Mouse (Mus musculus): Measurements from ENCODE around the gene Hba-a2. TPM values are rescaled to one million over a fixed set of nuclear protein-coding genes. Genes with fewer than 3 reads are reported as not detected.

Hba-a2 gene
- total RNA-seq, 4 experiments from 2014 or later, result 122 to 263 (median 165) TPM

DNA sequence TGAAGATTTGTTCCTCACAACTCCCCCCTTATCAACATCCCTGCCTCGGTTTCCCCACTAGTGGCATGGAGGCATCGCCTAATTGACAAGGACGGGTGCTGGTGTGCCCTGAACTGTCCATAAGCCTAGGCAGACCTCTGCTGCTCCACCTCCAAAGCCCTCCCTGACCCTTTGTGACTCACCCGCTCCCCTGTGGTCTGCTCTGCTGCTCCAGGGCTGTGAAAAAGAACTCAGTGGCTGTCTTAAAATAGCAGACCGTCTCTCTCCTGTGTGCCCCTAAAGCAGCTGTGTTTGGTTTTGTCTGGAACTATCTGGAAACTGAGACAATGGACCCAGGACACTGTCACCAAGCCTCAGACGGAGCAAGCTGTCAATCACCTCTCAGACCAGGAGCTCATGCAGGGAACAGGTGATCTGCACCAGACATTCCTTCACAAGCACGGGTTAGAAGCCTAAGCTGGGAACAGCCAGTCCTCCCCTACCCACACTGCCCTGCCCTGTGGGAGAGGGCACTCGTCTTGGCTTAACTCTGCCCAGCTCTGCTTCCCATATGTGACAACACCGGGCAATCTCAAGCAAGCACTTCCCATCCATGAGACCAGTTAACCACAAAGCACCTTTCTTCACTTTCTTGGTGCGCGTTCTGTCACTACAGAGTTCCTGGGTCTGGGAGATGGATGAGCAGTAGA is 24.4 kb downstream of the Hba-a2 start:
- DNase-seq (ENCODE audit: low spot score in 2 of 2), result no peak

DNA sequence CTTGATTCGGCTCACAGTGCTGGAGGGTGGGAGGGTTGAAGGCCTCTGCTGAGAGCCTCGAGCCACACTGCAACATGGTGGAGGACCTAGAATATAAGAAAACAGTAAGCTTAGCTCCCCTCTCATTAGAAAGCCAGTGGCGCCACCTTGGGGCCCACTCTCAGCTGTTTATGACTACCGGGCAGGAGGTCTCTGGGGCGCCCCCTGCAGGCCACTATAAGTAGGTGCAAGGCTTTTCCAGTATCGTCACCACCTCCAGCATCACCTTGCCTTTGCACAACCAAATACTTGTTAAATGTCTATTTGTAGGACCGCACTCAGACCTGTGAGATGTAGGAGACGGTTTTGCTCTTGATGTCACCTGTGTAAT is 24.9 kb downstream of the Hba-a2 start:
- peak; percentile 47 to 71 for DNase-seq (ENCODE audit: low spot score in 2 of 2)

DNA sequence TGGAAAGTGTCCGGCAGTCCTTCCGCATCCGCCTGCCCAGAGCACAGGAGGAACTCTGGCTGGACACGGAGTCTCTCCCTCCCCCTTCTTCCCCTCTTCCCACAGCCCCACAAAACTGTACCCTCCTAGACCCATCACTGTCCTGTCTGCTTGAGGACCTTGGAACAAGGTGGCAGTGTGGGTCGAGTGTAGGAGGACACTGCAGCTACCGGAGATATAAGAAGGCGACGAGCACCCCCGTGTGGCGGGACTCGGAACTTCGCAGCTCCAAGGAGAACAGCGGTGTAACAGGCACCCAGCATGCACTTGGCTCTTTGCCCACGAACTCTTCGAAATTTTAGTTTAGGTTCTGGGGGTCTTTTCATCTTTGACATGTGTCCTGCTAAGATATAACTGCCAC is 28.3 kb downstream of the Hba-a2 start:
- DNase-seq (ENCODE audit: low spot score in 2 of 2), result peak; percentile 62 to 89

DNA sequence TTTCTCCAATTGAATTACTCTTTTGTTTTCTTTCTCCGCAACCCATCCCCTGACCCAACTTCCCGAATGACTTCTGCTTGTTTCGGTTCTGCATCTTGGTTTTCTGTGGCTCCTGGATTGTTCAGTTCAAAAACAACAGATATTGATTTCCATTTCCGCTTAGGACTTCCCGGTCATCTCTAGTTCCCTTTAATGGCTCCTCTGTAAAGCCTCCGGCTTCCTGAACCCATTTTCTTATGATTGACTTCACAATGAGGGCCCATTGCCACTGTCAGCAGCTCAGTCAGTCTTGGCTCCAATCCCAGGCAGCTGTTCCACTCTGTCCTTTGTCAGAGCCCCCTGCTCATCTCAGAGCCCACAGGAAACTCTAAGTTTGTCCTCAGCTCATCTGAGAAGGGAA is 34.8 kb downstream of the Hba-a2 start:
- no peak for DNase-seq (ENCODE audit: low spot score in 2 of 2)

DNA sequence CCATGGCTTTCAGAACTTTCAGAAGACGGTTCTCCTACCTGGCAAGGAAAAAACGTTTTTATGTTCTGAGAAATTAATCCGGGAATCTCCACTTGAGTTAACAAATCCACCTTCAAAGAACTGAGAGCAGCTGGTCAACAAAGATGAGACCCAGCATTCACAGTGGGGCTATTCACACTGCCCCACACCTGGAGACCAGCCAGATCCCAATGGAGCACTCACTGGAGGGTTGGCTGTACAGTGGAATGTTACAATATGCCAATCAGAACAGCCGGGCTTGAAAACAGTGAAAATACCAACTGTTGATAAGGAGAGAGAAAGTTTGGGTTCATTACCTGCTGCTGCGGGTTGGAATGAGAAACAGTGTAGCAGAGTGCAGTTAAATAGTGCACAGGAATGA is 35.6 kb downstream of the Hba-a2 start:
- DNase-seq (ENCODE audit: low spot score in 2 of 2), result no peak

DNA sequence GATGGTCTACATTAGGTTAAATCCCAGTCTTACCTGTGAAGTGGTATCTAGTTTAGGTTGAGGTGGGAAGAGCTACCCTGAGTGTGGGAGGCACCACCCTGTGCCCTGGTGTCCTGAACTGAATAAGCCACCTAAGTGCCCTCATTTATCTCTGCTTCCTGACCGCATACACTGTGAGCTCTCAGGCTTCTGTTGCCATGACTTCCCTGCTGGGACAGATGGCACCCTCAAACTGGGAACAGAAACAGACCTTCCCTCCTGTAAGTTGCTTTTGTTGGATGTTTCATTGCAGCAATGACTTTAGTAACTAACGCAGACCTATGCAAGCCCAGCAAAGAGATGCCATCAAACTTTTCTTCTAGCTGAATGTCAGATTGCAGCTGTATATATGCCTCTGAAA is 36.9 kb downstream of the Hba-a2 start:
- DNase-seq (ENCODE audit: low spot score in 2 of 2), result no peak

DNA sequence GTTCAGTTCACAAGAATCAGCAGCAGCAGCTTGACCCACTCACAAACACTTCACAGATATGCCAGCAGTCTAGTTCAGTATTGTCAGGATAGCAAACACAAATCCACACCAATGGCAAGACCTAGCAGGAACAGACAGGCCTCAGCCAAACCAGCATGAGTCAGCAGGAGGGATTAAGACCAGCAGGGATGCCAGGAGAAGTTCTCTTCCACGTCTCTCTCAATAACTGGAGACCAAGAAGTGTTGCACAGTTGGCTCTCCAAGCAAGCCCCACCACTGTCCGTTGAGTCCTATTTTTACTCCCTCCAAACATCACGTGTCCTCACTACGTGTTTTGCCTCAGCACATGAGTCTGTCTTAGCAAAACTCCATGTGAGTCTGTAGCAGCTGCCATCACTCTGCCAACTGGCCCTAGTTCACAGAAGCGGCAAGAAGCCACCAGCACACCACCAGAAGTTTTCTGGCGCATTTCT is 40.2 kb downstream of the Hba-a2 start:
- DNase-seq (ENCODE audit: low spot score in 2 of 2), result peak in 1 of 2 experiments; percentile 1

DNA sequence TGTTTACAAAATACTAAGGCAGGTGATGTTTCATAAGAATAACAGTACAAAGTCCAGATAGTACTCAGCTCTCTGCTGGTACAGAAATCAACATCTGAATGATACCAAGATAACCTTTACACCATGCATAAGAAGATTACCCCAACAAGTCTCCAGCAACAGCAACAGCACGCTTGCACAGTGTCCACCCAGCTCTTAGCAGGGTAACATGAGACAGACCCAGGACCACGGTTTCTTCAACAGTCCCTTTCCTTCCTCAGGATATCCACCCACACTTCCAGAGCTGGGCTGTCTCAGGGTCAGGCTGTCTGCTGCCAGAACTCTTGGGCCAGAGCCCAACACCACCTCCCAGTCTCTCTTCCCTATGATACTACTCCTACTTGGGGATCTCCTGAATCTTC is 42.8 kb downstream of the Hba-a2 start:
- no peak for DNase-seq (ENCODE audit: low spot score in 2 of 2)

DNA sequence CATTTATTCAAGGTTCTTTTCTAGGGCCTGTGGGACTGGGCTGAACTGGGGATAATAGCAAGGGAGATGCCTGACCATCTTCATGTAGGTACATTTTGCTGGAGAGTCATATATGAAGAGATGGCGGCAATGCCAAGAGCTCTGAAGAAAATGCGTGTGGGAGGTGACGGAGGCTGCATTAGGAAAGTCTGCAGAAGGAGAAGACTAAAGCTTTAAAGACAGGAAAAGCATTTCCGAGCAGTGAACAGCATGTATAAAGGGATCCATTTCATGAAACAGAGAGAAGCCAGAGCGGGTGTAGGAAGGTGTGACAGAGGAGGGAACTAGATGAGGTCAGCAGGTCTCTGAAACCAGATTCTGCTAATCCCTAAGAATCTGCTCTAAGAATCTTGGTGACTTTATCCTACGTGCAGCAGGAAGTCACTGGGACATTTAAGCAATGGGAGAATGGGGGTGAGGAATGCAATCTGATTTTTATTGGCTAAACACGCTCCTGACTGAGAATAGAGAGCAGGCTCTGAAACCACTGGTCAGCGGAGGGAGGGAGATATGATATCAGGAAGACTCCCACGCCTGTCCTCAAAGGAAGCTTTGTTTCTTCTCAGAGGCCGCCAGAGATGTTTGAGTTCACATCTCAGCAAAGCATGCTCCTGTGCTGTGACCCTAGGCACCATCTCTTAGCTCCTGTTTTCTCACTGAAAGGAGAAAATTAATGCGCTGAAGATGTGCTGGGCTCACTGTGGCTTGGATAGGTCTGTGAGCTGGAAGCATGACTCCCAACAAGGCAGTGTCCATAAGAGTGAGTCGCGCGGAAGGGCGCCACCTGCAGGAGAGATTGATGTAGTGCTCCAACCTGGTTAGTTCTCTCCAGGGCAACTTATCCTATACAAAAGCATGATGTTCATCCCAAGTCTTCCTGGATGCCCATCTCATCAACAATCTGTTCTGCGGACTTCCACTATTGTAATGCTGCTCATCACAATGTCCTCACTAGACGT is 44.5 kb downstream of the Hba-a2 start:
- peak in 1 of 2 experiments; percentile 1 for DNase-seq (ENCODE audit: low spot score in 2 of 2)

DNA sequence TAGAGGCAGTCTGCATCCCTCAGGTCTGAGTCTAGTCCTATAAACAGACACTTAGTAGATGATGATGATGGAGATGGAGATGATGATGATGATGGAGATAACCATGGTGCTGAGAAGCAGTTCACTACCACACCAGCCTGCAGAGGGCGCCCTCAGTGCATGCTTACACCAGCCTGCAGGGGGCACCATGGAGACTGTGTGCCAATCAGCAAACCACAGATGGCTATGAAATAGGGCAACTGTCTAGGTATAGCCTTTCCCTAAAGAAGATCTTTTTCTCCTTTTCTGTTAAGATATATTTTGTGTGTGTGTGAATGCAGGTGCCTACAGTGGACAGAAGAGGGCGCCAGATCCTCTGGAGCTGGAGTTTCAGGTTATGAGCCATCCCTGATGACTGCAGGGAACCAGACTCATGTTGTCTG is 46.5 kb downstream of the Hba-a2 start:
- no peak for DNase-seq (ENCODE audit: low spot score in 2 of 2)

DNA sequence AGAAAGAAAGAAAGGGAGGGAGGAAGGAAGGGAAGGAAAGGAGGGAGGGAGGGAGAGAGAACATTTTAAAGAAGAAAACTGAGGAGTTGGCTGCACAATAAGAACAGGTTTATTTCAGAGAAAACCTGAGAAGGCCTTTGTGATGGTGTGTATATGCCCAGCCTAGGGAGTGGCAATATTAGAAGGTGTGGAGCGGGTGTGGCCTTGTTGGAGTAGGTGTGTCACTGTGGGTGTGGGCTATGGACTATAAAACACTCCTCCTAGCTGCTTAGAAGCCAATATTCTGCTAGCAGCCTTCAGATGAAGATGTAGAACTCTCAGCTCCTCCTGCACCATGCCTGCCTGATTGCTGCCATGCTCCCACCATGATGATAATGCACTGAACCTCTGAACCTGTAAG is 47.1 kb downstream of the Hba-a2 start:
- no peak for DNase-seq (ENCODE audit: low spot score in 2 of 2)

DNA sequence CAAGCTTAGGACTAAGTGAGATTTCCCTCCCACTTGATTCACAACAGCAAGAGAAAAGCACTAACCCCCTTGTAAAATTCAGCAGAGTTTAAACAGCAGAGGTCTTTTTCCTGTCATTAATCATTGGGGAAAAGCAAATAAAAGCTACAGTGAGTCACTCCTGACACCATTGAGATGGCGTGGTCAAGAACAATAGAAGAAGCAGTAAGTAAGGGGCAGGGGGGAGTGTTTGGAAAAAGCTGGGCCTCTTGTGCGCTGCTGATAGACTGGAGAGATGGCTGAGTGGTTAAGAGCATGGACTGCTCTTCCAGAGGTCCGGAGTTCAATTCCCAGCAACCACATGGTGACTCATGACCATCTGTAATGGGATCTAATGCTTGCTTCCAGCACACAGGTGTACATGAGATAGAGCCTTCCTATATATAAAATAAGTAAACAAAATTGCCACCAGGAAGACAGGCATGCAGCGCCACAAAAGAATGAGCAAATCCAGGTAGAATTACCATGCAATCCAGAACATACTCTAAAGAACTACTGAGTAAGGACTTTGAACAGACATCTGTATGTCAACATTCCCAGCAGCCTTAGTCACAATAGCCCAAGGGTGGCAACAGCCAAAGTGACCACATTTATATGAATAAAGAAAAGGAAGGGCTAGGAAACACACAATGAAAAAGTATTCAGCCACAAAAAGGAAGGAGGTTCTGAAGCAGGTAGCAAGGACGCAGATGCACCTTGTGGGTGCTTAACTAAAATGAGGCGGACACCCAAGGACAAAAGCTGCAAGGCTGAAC is 49.4 kb downstream of the Hba-a2 start:
- DNase-seq (ENCODE audit: low spot score in 2 of 2), result no peak

Other genes with a start within 250 kb of the Hba-a2 start
- gene Il9r, start 96.2 kb upstream of the Hba-a2 start, total RNA-seq (2022), result not detected
- 10 to 100 TPM; 19.9 to 23.6 (median 22.5) TPM for gene Snrnp25, start 91.1 kb upstream of the Hba-a2 start, total RNA-seq (2022)
- gene Rhbdf1, start 74.2 kb upstream of the Hba-a2 start, total RNA-seq (2022), result 10 to 100 TPM; 11.7 to 18.4 (median 15.0) TPM
- 10 to 100 TPM; 14.7 to 19.6 (median 17.9) TPM for gene Mpg, start 70.0 kb upstream of the Hba-a2 start, total RNA-seq (2022)
- gene Nprl3, start 28.8 kb upstream of the Hba-a2 start, total RNA-seq (2022), result 10 to 100 TPM; 58.1 to 80.0 (median 63.5) TPM
- gene Hba-x, start 20.1 kb upstream of the Hba-a2 start, total RNA-seq (2022), result not detected
- 100 to 1,000 TPM; 157 to 300 (median 205) TPM for gene Hba-a1, start 13.0 kb upstream of the Hba-a2 start, total RNA-seq (2022)
- 1 to 10 TPM in 2 of 4 experiments, not detected in 2; 1.1 to 2.5 TPM for gene Hbq1b, start 9.5 kb upstream of the Hba-a2 start, total RNA-seq (2022)
- 1 to 10 TPM in 1 of 4 experiments, under 1 TPM in 2, not detected in 1; 0.89 to 3.5 (median 0.91) TPM for gene Hbq1a, start 3.6 kb downstream of the Hba-a2 start, total RNA-seq (2022)
- gene Sh3pxd2b, start 51.3 kb downstream of the Hba-a2 start, total RNA-seq (2022), result 10 to 100 TPM; 12.8 to 13.8 (median 13.2) TPM
- 10 to 100 TPM; 26.3 to 28.8 (median 28.3) TPM for gene Ubtd2, start 158.9 kb downstream of the Hba-a2 start, total RNA-seq (2022)
- gene Efcab9, start 235.6 kb downstream of the Hba-a2 start, total RNA-seq (2022), result 1 to 10 TPM in 3 of 4 experiments, under 1 TPM in 1; 0.54 to 2.2 (median 1.5) TPM
- gene Stk10, start 236.8 kb downstream of the Hba-a2 start, total RNA-seq (2022), result 10 to 100 TPM in 2 of 4 experiments, 1 to 10 TPM in 2; 9.3 to 15.3 (median 12.2) TPM